Mouse (Mus musculus) G1E (cell line): Measurements from ENCODE around the gene Ccndbp1.

Experiments used
- CTCF ChIP-seq: IDR thresholded peaks from 2 replicates; pipeline ENCODE4 v1.5.1; 2012; ENCODE audit warnings: low read depth, low read length, inconsistent platforms, mixed read lengths
- GATA1 ChIP-seq: IDR thresholded peaks from 2 replicates; pipeline ENCODE4 v1.6.1; 2012; ENCODE audit warnings: borderline replicate concordance, low read length, inconsistent platforms, mixed read lengths
- GATA2 ChIP-seq: IDR thresholded peaks from 2 replicates; pipeline ENCODE4 v1.6.1; 2012; ENCODE audit warnings: low read depth, low read length, inconsistent platforms, borderline replicate concordance
- POLR2AphosphoS5 ChIP-seq: IDR thresholded peaks from 2 replicates; pipeline ENCODE4 v1.6.1; 2012; ENCODE audit warnings: low read depth, low read length, inconsistent platforms; ENCODE audit not compliant: insufficient replicate concordance
- TAL1 ChIP-seq: conservative IDR thresholded peaks from 2 replicates; pipeline ENCODE4 v1.6.1; 2012; ENCODE audit warnings: low read depth, low read length, inconsistent platforms, mixed read lengths

DNA sequence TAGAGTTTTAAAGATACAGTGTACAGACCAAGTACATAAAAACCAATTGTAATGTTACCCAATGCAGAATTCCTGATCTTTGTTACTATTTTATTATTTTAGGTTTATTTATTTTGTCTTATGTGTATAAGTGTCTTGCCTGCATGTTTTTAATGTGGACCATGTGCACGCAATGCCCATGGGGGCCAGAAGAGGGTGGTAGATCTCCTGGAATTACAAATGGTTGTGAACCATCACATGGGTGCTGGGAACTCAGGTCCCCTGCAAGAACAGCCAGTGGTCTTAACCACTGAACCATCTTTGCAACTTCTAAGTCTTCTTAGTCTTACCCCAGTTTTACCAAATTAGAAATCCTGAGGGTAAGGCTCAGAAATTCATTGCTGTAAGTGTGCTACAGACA is 23.0 kb upstream of the Ccndbp1 start:
- no peak for TF ChIP-seq POLR2AphosphoS5
- no peak for TF ChIP-seq CTCF
- TF ChIP-seq GATA1: no peak
- no peak for TF ChIP-seq TAL1
- no peak for TF ChIP-seq GATA2
